Mouse (Mus musculus): ENCODE results near the gene Naaa. TPM values are rescaled to one million over a fixed set of nuclear protein-coding genes. Genes with fewer than 3 reads are reported as not detected.

Naaa gene
- total RNA-seq, 1 experiment from 2014 or later, result 77.3 TPM

GRCm38 (mm10) chr5:92227782-92228181 is 50.2 kb downstream of the Naaa start:
- ATAC-seq (replicated peaks; ENCODE audit: insufficient number of reproducible peaks, low FRiP score, low TSS enrichment, poor library complexity, severe bottlenecking), result no peak

- ATAC-seq (replicated peaks; ENCODE audit: insufficient number of reproducible peaks, low FRiP score, low TSS enrichment, poor library complexity, severe bottlenecking), result no peak
Observed at GRCm38 (mm10) chr5:92220287-92220902, 57.6 kb downstream of the Naaa start.

GRCm38 (mm10) chr5:92219826-92220225 is 58.1 kb downstream of the Naaa start:
- ATAC-seq (replicated peaks; ENCODE audit: insufficient number of reproducible peaks, low FRiP score, low TSS enrichment, poor library complexity, severe bottlenecking), result no peak

GRCm38 (mm10) chr5:92218915-92219793 is 58.8 kb downstream of the Naaa start:
- no peak for ATAC-seq (replicated peaks; ENCODE audit: insufficient number of reproducible peaks, low FRiP score, low TSS enrichment, poor library complexity, severe bottlenecking)

GRCm38 (mm10) chr5:92215308-92215707 is 62.7 kb downstream of the Naaa start, which contains the start of gene U90926:
U90926 (minus strand) TSS chr5:92215408.
- no peak for ATAC-seq (replicated peaks; ENCODE audit: insufficient number of reproducible peaks, low FRiP score, low TSS enrichment, poor library complexity, severe bottlenecking)

GRCm38 (mm10) chr5:92212231-92212630 is 65.7 kb downstream of the Naaa start:
- no peak for ATAC-seq (replicated peaks; ENCODE audit: insufficient number of reproducible peaks, low FRiP score, low TSS enrichment, poor library complexity, severe bottlenecking)

GRCm38 (mm10) chr5:92210205-92210604 is 67.8 kb downstream of the Naaa start:
- no peak for ATAC-seq (replicated peaks; ENCODE audit: insufficient number of reproducible peaks, low FRiP score, low TSS enrichment, poor library complexity, severe bottlenecking)

Other genes starting within 250 kb of the Naaa start
- gene Cdkl2, start 234.3 kb downstream of the Naaa start, total RNA-seq (2017), result 0.48 to 1.3 TPM in 2 of 3 replicates, not detected in the other
- gene G3bp2, start 194.5 kb downstream of the Naaa start, total RNA-seq (2017), result 133 to 155 TPM (median 141 TPM) in 3 replicates
- gene Uso1, start 140.2 kb downstream of the Naaa start, total RNA-seq (2017), result 16.5 to 45.5 TPM (median 28.5 TPM) in 3 replicates
- 6.3 TPM in 1 of 3 replicates, not detected in the others for gene U90926, start 62.8 kb downstream of the Naaa start, total RNA-seq (2017)
- 3.7 TPM in 1 of 3 replicates, not detected in the others for gene Ppef2, start 21.9 kb downstream of the Naaa start, total RNA-seq (2017)
- 24.6 to 35.1 TPM (median 31.5 TPM) in 3 replicates for gene Sdad1, start 32.3 kb upstream of the Naaa start, total RNA-seq (2017)
- 0.19 TPM in 1 of 3 replicates, not detected in the others for gene Cxcl9, start 49.9 kb upstream of the Naaa start, total RNA-seq (2017)
- 1.3 to 2.9 TPM (median 1.5 TPM) in 3 replicates for gene Art3, start 53.7 kb upstream of the Naaa start, total RNA-seq (2017)
- gene Cxcl10, start 70.7 kb upstream of the Naaa start, total RNA-seq (2017), result 0.95 to 3.6 TPM (median 3.5 TPM) in 3 replicates
- gene Nup54, start 157.0 kb upstream of the Naaa start, total RNA-seq (2017), result 44.1 to 71.5 TPM (median 50.8 TPM) in 3 replicates
- 75.7 to 83.7 TPM (median 80.4 TPM) in 3 replicates for gene Scarb2, start 228.7 kb upstream of the Naaa start, total RNA-seq (2017)